Mouse (Mus musculus) telencephalon, adult 2 months (tissue): ENCODE results near the gene Nfasc.

Source experiments
- DNase-seq: peaks from one replicate; pipeline ENCODE4 v3.0.0-alpha.2; 2011; ENCODE audit warnings: low read depth, low spot score

The Nfasc gene

GRCm38 (mm10) chr1:132541824-132542599, 199.6 kb downstream of the Nfasc start:
- DNase-seq: no peak

- no peak for DNase-seq
These were observed 200.3 kb downstream of the Nfasc start for GRCm38 (mm10) chr1:132541171-132541823.

- DNase-seq: no peak
These were observed 200.9 kb downstream of the Nfasc start for GRCm38 (mm10) chr1:132540701-132541100.

- DNase-seq: peak; percentile 66
These were observed 203.9 kb downstream of the Nfasc start for GRCm38 (mm10) chr1:132537736-132538135.

- DNase-seq: no peak
These were observed 205.2 kb downstream of the Nfasc start for GRCm38 (mm10) chr1:132536416-132536815.

- no peak for DNase-seq
These were observed 206.1 kb downstream of the Nfasc start for GRCm38 (mm10) chr1:132535541-132535940.

- DNase-seq: no peak
These were observed 207.8 kb downstream of the Nfasc start for GRCm38 (mm10) chr1:132533840-132534239.

- no peak for DNase-seq
These were observed 209.1 kb downstream of the Nfasc start for GRCm38 (mm10) chr1:132532521-132532920.

GRCm38 (mm10) chr1:132530631-132531191, 210.9 kb downstream of the Nfasc start:
- DNase-seq: no peak

- no peak for DNase-seq
These were observed 212.8 kb downstream of the Nfasc start for GRCm38 (mm10) chr1:132528647-132529334.

GRCm38 (mm10) chr1:132528071-132528470, 213.5 kb downstream of the Nfasc start:
- DNase-seq: no peak

GRCm38 (mm10) chr1:132525832-132526231, 215.8 kb downstream of the Nfasc start:
- peak; percentile 80 for DNase-seq

- no peak for DNase-seq
These were observed 217.7 kb downstream of the Nfasc start for GRCm38 (mm10) chr1:132523920-132524319.

GRCm38 (mm10) chr1:132523048-132523447, 218.5 kb downstream of the Nfasc start:
- DNase-seq: no peak

- no peak for DNase-seq
These were observed 220.8 kb downstream of the Nfasc start for GRCm38 (mm10) chr1:132520764-132521163.

- no peak for DNase-seq
These were observed 221.9 kb downstream of the Nfasc start for GRCm38 (mm10) chr1:132519734-132520133.

- no peak for DNase-seq
These were observed 223.0 kb downstream of the Nfasc start for GRCm38 (mm10) chr1:132518621-132519020.

GRCm38 (mm10) chr1:132516776-132517175, 224.8 kb downstream of the Nfasc start:
- DNase-seq: no peak

GRCm38 (mm10) chr1:132515339-132515738, 226.3 kb downstream of the Nfasc start:
- DNase-seq: no peak
